Mouse (Mus musculus) stomach, postnatal 0 days (tissue): ENCODE measurements around the gene Dhcr24.

Experiments
- CTCF ChIP-seq: IDR thresholded peaks from 2 replicates; pipeline ENCODE4 v1.5.1; 2016; ENCODE audit warnings: antibody characterized with exemption, low read depth, mild to moderate bottlenecking, moderate library complexity
- EP300 ChIP-seq: optimal IDR thresholded peaks from 2 replicates; pipeline ENCODE3; 2016; ENCODE audit warnings: antibody characterized with exemption

DNA sequence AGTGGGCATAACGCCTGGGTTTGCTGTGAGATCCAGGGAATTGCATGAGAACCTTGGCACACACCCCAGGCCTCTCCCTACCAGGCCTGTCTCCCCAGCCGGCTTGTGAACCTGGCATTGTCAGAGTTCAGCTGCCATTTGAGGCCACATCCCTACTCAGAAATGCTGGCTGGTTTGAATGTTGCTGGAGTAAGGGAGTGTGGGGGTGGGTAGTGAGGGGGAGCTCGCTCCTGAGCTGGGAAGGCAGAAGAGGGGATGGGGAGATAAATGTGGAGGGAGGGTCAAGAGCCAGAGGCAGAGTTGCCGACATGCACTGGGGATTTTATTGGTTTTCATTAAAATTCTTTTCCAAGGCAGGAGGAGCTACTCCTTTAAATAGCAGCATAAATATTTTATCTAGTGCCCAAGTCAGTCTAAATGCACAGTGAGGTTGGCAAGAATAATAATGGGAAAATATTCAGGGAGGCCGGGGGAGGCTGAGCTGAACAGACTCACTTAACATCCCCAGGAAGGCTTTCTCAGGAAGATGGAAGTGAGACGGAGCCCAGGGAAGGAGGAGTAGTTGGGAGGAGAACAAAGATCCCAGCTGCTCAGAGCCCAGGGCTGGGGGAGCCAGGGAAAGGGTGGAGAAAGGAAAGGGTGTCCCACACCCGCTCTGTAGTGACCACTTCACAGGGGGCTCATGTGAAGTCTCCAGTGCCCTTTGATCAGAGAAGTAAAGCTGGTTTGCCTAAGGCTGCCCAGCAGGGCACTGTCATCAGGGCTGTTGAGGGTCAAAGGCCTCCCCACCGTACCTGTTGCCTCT lies 72.6 kb downstream of the Dhcr24 start:
- no peak for TF ChIP-seq CTCF
- TF ChIP-seq EP300, result no peak
